Mouse (Mus musculus) brain, adult 10 weeks (tissue): ENCODE measurements around the gene Mtx3. TPM values are rescaled to one million over a fixed set of nuclear protein-coding genes. Genes with fewer than 3 reads are reported as not detected.

Experiments used
- polyA plus RNA-seq: library from polyadenylated mRNA; stranded (reverse); fragments of 350-450 nt; fragmentation: Illumina TruSeq; extraction: RNeasy Lipid Tissue Mini Kit (QIAGEN cat#74804); gene quantifications from one replicate; pipeline ENCODE4 v1.2.3, GENCODE M21; 2015; ENCODE audit warnings: low read depth, low replicate concordance

Gene Mtx3
- 22.1 TPM for polyA plus RNA-seq

GRCm38 (mm10) chr13:92844586-92845221 is at the start of gene Mtx3:
Mtx3 (plus strand) TSS chr13:92844760.

Other genes starting within 250 kb of the Mtx3 start
- 39.3 TPM for gene Serinc5, start 233.7 kb upstream of the Mtx3 start, polyA plus RNA-seq
- gene Thbs4, start 49.9 kb upstream of the Mtx3 start, polyA plus RNA-seq, result 5.8 TPM